Mouse (Mus musculus): ENCODE results near the gene Xab2. TPM values are rescaled to one million over a fixed set of nuclear protein-coding genes. Genes with fewer than 3 reads are reported as not detected.
"Not testable (repeated sequence)": the region's sequence is repeated elsewhere in the genome, so short reads cannot be mapped to it uniquely, and the experiment has no call there.

Gene Xab2
- total RNA-seq, 2 experiments from 2014 or later = 34.3 to 38.1 TPM

DNA sequence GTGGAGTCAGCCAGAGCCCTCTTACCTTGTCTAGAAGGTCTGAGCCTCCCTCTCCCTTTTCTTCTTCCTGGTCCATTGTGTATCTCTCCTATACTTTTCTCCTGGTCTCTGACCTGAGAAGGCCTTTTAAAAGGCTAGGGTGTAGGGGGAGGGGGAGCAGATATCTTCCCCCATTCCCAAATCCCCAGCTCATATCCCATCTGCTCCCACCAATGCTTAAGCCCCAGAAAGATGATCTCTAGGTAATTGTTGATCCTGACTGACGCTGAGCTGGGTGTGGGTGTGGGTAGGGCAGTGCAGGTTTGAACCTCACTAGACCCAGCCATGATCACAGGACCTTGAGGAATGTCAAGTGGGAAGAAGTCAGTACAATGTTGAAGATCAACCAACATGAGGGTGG, 4.3 kb upstream of the Xab2 start, which contains the start of gene Pcp2:
Gene Pcp2, minus strand, starts transcription at position 101 of the 400 bp plus-strand sequence.
- no peak for DNase-seq (ENCODE audit: low spot score in 2 of 2)
- intact Hi-C loops (cut with DNase I) = no loop called here

- intact Hi-C loops (cut with DNase I) = loop anchor here (5.0 kb wide), 2 partner anchors 35 to 105 kb away; partner anchors contain the start of genes Camsap3 and Pnpla6
- no peak for DNase-seq (ENCODE audit: low spot score in 2 of 2)
These were observed 1.0 kb upstream of the Xab2 start for GRCm38 (mm10) chr8:3622119-3622518.

GRCm38 (mm10) chr8:3609816-3610150, 11.3 kb downstream of the Xab2 start:
- no peak for DNase-seq (ENCODE audit: low spot score in 2 of 2)
- intact Hi-C loops (cut with DNase I) = loop anchor here (1.0 kb wide), 1 partner anchor 12 kb away; the partner anchor contains the start of genes Pet100 and Xab2

GRCm38 (mm10) chr8:3609046-3609815, 11.9 kb downstream of the Xab2 start:
- DNase-seq (ENCODE audit: low spot score in 2 of 2) = no peak
- intact Hi-C loops (cut with DNase I) = loop anchor here (1.0 kb wide), 1 partner anchor 12 kb away; the partner anchor contains the start of genes Pet100 and Xab2

DNA sequence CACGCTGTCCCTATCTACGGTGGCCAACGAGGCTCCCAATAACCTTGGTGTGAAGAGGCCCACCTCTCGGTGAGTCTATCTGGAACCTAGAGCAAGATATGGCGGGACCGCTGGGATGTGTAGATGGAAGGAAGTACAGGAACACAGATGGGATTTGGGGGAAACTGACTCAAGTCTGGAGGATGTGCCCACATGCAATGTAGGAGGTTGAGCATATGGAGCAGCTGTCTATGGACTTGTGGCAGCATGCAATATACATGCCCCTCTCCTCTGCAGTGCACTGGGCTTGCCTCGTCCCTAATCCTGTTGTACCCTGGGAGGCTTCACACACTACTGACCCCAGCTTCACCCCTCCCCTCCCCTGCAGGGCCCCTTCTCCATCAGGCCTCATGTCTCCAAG, 13.3 kb downstream of the Xab2 start:
- intact Hi-C loops (cut with DNase I) = no loop called here
- peak in 1 of 2 experiments; percentile 67 for DNase-seq (ENCODE audit: low spot score in 2 of 2)

DNA sequence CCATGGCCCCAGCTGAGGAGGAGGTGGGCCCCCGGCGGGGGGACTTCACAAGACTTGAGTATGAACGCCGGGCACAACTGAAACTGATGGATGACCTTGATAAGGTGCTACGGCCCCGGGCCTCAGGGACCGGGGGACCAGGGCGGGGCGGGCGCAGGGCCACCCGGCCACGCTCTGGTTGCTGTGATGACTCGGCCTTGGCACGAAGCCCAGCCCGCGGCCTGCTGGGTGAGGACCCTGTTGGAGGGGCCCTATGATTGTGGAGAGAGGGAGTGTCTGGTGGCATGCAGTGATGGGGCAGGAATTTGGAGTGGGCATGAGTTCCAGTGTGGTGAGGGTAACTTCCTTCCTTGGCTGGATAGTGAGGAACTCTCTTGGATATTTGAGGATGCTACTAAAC, 14.5 kb downstream of the Xab2 start:
- intact Hi-C loops (cut with DNase I) = no loop called here

DNA sequence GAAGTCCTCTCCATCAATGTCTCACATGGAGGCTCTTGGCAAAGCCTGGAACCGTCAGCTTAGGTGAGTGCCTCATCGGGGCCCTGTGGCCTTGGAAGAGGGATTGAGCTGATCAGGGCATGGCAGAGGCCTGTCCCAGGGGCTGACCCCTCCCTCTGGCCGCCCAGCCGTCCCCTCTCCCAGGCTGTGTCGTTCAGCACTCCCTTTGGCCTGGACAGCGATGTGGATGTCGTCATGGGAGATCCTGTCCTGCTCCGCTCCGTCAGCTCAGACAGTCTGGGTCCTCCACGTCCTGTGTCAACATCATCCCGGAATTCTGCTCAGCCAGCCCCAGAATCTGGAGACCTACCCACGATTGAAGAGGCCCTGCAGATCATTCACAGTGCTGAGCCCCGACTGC, 17.7 kb downstream of the Xab2 start:
- DNase-seq (ENCODE audit: low spot score in 2 of 2) = no peak
- intact Hi-C loops (cut with DNase I) = no loop called here

More for the DNA sequence above, 14.5 kb downstream of the Xab2 start:
- DNase-seq (ENCODE audit: low spot score in 2 of 2) = no peak

GRCm38 (mm10) chr8:3600401-3600800, 20.7 kb downstream of the Xab2 start:
- intact Hi-C loops (cut with DNase I) = no loop called here
- DNase-seq (ENCODE audit: low spot score in 2 of 2) = no peak

GRCm38 (mm10) chr8:3599219-3599618, 21.9 kb downstream of the Xab2 start:
- intact Hi-C loops (cut with DNase I) = no loop called here
- no peak for DNase-seq (ENCODE audit: low spot score in 2 of 2)

DNA sequence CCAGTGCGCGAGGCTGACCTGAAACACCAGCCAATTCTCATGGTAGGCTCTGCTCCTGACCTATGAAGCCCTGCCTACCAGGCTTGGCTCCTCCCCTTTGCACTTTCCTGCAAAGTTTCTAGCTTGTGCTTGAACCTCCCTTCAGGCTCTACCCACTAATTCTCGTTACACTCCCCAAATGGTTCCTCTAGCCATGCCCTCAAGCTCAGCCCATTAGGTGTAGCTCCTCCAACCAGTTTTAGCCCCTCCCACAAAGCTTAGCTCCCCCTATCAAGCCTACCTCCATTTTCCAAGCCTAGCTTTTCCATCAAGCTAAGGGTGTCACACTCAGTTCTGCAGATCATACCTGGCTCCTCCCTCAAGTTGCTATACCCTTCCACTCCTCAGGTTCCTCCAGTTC, 23.1 kb downstream of the Xab2 start:
- intact Hi-C loops (cut with DNase I) = no loop called here

DNA sequence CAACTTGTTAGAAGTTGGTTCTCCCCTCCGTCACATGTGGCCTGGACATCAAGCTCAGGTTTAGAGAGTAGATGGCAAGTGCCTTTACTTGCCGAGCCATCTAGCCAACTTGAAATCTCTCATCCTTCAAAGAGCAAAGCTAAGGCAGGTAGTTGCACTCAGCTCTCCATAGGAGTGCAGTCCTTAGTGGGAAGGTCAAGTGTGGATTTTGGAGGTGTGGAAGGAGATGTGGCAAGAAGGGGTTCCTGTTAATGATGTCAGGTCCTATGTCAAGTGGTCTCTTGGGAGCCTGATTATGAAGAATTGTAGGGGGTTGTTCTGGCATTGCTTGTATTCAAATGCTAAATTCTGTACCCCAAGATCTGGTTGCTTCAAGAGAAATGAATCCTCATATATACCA, 26.6 kb downstream of the Xab2 start:
- intact Hi-C loops (cut with DNase I) = no loop called here

More for the DNA sequence above, 23.1 kb downstream of the Xab2 start:
- DNase-seq (ENCODE audit: low spot score in 2 of 2) = no peak

GRCm38 (mm10) chr8:3593470-3593869, 27.6 kb downstream of the Xab2 start:
- intact Hi-C loops (cut with DNase I) = no loop called here

More for the DNA sequence above, 26.6 kb downstream of the Xab2 start:
- no peak for DNase-seq (ENCODE audit: low spot score in 2 of 2)

GRCm38 (mm10) chr8:3588258-3588633, 32.9 kb downstream of the Xab2 start:
- intact Hi-C loops (cut with DNase I) = loop anchor here (5.0 kb wide), 1 partner anchor 34 kb away; the partner anchor contains the start of genes Pet100 and Xab2
- peak in 1 of 2 experiments; percentile 22 for DNase-seq (ENCODE audit: low spot score in 2 of 2)

More at GRCm38 (mm10) chr8:3593470-3593869, 27.6 kb downstream of the Xab2 start:
- DNase-seq (ENCODE audit: low spot score in 2 of 2) = peak in 1 of 2 experiments; percentile 34

GRCm38 (mm10) chr8:3587391-3588257, 33.5 kb downstream of the Xab2 start:
- intact Hi-C loops (cut with DNase I) = loop anchor here (5.0 kb wide), 1 partner anchor 35 kb away; the partner anchor contains the start of genes Pet100 and Xab2
- DNase-seq (ENCODE audit: low spot score in 2 of 2) = peak; percentile 73 to 80

- intact Hi-C loops (cut with DNase I) = loop anchor here (5.0 kb wide), 1 partner anchor 35 kb away; the partner anchor contains the start of genes Pet100 and Xab2
- no peak for DNase-seq (ENCODE audit: low spot score in 2 of 2)
These were observed 34.1 kb downstream of the Xab2 start, which contains the start of gene Camsap3 for GRCm38 (mm10) chr8:3586993-3587390. Camsap3 (plus strand) TSS chr8:3587293.

DNA sequence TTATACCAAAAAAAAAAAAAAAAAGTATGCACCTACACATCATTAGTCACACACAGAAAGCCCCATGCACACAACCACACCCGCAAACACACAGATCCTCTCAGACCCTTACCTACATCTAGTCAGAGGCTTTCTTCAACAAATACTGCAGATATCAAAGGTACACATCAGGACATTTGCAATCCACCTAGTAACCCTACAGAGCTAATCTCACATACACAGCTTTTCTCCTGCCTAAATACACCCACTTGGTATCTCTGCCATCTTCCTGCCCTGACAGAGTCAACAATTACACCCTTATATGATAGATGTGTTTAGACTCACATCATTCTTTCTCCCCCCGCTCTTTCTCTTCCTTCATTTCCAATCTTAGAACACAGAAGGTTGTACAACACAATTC, 34.7 kb downstream of the Xab2 start:
- DNase-seq (ENCODE audit: low spot score in 2 of 2) = no peak
- intact Hi-C loops (cut with DNase I) = loop anchor here (5.0 kb wide), 1 partner anchor 36 kb away; the partner anchor contains the start of genes Pet100 and Xab2

- intact Hi-C loops (cut with DNase I); DNase-seq (ENCODE audit: low spot score in 2 of 2): not testable (repeated sequence)
These were observed 39.2 kb downstream of the Xab2 start for GRCm38 (mm10) chr8:3581961-3582360.

- DNase-seq (ENCODE audit: low spot score in 2 of 2) = no peak
- intact Hi-C loops (cut with DNase I) = no loop called here
These were observed 41.4 kb downstream of the Xab2 start for GRCm38 (mm10) chr8:3579390-3580364.
